Mouse (Mus musculus): ENCODE results near the gene Myl6b.

- no peak for TF ChIP-seq CTCF (IDR thresholded peaks at IDR 0.05; ENCODE audit: control insufficient read depth, insufficient read depth, insufficient replicate concordance, low read depth, low read length)
- no peak for TF ChIP-seq POLR2A (IDR thresholded peaks at IDR 0.05; ENCODE audit: control insufficient read depth, low read depth, low read length)
These were observed 8.7 kb downstream of the Myl6b start for GRCm38 (mm10) chr10:128489785-128490184.
